Mouse (Mus musculus) granulocyte monocyte progenitor cell, adult 5-6 weeks (primary cell): ENCODE measurements around the gene Drd5. TPM values are rescaled to one million over a fixed set of nuclear protein-coding genes. Genes with fewer than 3 reads are reported as not detected.
A peak's percentile ranks its signal among the peaks of the same experiment; 100 is the strongest.

Source experiments
- ATAC-seq: replicated peaks from 2 replicates; pipeline ENCODE4 v1.8.0; 2016; ENCODE audit warnings: mild to moderate bottlenecking, moderate TSS enrichment, inconsistent platforms; ENCODE audit not compliant: poor library complexity, severe bottlenecking
- total RNA-seq, 2 experiments: library from RNA; stranded (forward) in 1 of 2; stranded (reverse) in 1 of 2; fragments of 200-712, 200-1000 nt in 1 of 2; fragments of >200 nt in 1 of 2; fragmentation: Nextera tagmentation in 1 of 2; gene quantifications; 2 replicates each; pipeline ENCODE4 v1.2.3; 2014 to 2017

Gene Drd5
- total RNA-seq (2014; fragmentation: Nextera tagmentation) (not detected in 2 replicates), total RNA-seq (2017) (not detected in 2 replicates)

- ATAC-seq, result peak; percentile 53
These were observed at the start of gene Drd5 for GRCm38 (mm10) chr5:38318966-38319786. Gene Drd5 (plus strand): TSS chr5:38319367.

- ATAC-seq, result no peak
These were observed 48.2 kb upstream of the Drd5 start for GRCm38 (mm10) chr5:38270942-38271341.

- ATAC-seq, result peak; percentile 26; the same call in 1 of the 2 replicates
These were observed 45.3 kb upstream of the Drd5 start for GRCm38 (mm10) chr5:38273831-38274230.

- no peak for ATAC-seq
These were observed 43.4 kb upstream of the Drd5 start, which contains the start of gene Otop1 for GRCm38 (mm10) chr5:38275771-38276170. Gene Otop1 (plus strand): TSS chr5:38275972.

- no peak for ATAC-seq
These were observed 42.7 kb upstream of the Drd5 start for GRCm38 (mm10) chr5:38276451-38276850.

- ATAC-seq, result 0 out of 2 replicates have a peak, but pooled peaks have one; percentile 9
These were observed 41.9 kb upstream of the Drd5 start for GRCm38 (mm10) chr5:38277098-38277866.

- no peak for ATAC-seq
These were observed 41.1 kb upstream of the Drd5 start for GRCm38 (mm10) chr5:38277936-38278600.

- peak; percentile 69 for ATAC-seq
These were observed 39.1 kb upstream of the Drd5 start for GRCm38 (mm10) chr5:38280075-38280474.

- ATAC-seq, result no peak
These were observed 33.4 kb upstream of the Drd5 start for GRCm38 (mm10) chr5:38285724-38286123.

- no peak for ATAC-seq
These were observed 30.7 kb upstream of the Drd5 start for GRCm38 (mm10) chr5:38288476-38288875.

- ATAC-seq, result no peak
These were observed 17.3 kb upstream of the Drd5 start for GRCm38 (mm10) chr5:38301761-38302411.

GRCm38 (mm10) chr5:38302651-38303050, 16.5 kb upstream of the Drd5 start:
- no peak for ATAC-seq

GRCm38 (mm10) chr5:38305241-38305640, 13.9 kb upstream of the Drd5 start:
- ATAC-seq, result no peak

GRCm38 (mm10) chr5:38307255-38308101, 11.7 kb upstream of the Drd5 start:
- ATAC-seq, result peak; percentile 87

- ATAC-seq, result peak; percentile 74
These were observed 10.3 kb upstream of the Drd5 start for GRCm38 (mm10) chr5:38308873-38309272.

- ATAC-seq, result no peak
These were observed 9.4 kb upstream of the Drd5 start for GRCm38 (mm10) chr5:38309795-38310194.

- ATAC-seq, result no peak
These were observed 14.2 kb downstream of the Drd5 start for GRCm38 (mm10) chr5:38333381-38333780.

- no peak for ATAC-seq
These were observed 15.4 kb downstream of the Drd5 start for GRCm38 (mm10) chr5:38334582-38334981.

- no peak for ATAC-seq
These were observed 23.9 kb downstream of the Drd5 start for GRCm38 (mm10) chr5:38343101-38343500.
